15 mouse cellular contexts compared by ENCODE assay signal in genomic region chr12:7611272-7612092, GRCm38 (mm10).
DNase-seq lines count a peak whose midpoint lies in the region; ATAC-seq and TF ChIP-seq lines count a peak whose summit lies in the region.
"Had no signal": no experiment of that assay in that cellular context is flagged by ENCODE, and none has a peak within 500 bp of the region (broad histone marks: within the 10 kb centered on the region; RNA-seq: fewer than 3 reads in every experiment).

No protein-coding gene starts in this region.

- no peak overlapping the region for H3K4me3 ChIP-seq in neural tube, embryonic 11.5 days (ENCODE audit: low read depth, low read length)
- H3K4me3 ChIP-seq in stomach, embryonic 16.5 days (replicated peaks; ENCODE audit: low read length): no peak overlapping the region
- H3K4me3 ChIP-seq in lung, adult 2 months (replicated peaks; ENCODE audit: extremely low read depth, low read depth, low read length): no peak overlapping the region

- no peak for TF ChIP-seq POLR2A in lung, adult 2 months (IDR thresholded peaks at IDR 0.05; ENCODE audit: borderline replicate concordance, extremely low read depth, low read depth, low read length)

- no peak overlapping the region for H3K27ac ChIP-seq in neural tube, embryonic 11.5 days (ENCODE audit: low read depth, low read length)
- H3K27ac ChIP-seq in stomach, embryonic 16.5 days (ENCODE audit: low read length): no peak overlapping the region

- H3K36me3 ChIP-seq in neural tube, embryonic 11.5 days (ENCODE audit: control insufficient read depth, insufficient read depth, low read length): no peaks in the 10 kb centered on the region
- no peaks in the 10 kb centered on the region for H3K36me3 ChIP-seq in stomach, embryonic 16.5 days (ENCODE audit: control insufficient read depth, insufficient read depth, low read length)

- intact Hi-C loops in left cerebral cortex, postnatal 36 days (cut with DNase I): no loop called here

- 61% methylated on average over 3 of the region's 3 CpGs for WGBS in neural tube, embryonic 11.5 days
- 41% methylated on average over 3 of the region's 3 CpGs for WGBS in stomach, embryonic 16.5 days
- WGBS in lung, adult 2 months: 69% methylated on average over 3 of the region's 3 CpGs

- no peak overlapping the region for H3K9ac ChIP-seq in neural tube, embryonic 11.5 days (ENCODE audit: low read length)
- H3K9ac ChIP-seq in stomach, embryonic 16.5 days (ENCODE audit: low read length): no peak overlapping the region
- H3K9ac ChIP-seq: forebrain, postnatal 0 days; lung, embryonic 14.5 days had no signal

- no peak for TF ChIP-seq CTCF in lung, adult 2 months (IDR thresholded peaks at IDR 0.05; ENCODE audit: insufficient read depth, low read length)

- DNase-seq in embryo, embryonic 11 days: peak; percentile 1
- no peak for DNase-seq in embryo, embryonic 9.5 days (ENCODE audit: extremely low spot score)
- no peak for DNase-seq in neural tube, embryonic 11.5 days (ENCODE audit: low spot score)
- no peak for DNase-seq in neural tube, embryonic 10.5 days (ENCODE audit: extremely low spot score, low spot score)
- peak; percentile 6 for DNase-seq in mesoderm, embryonic 11.5 days (ENCODE audit: low read depth, low spot score)
- DNase-seq in lung, adult 2 months: no peak
- no peak for DNase-seq in left cerebral cortex, postnatal 36 days (ENCODE audit: low spot score in 2 of 2)
- DNase-seq: adrenal gland, postnatal 10 days; cerebellum, adult 9-10 months; forebrain, postnatal 0 days; gastrocnemius, postnatal 25 days; kidney, adult 2 months; lung, embryonic 14.5 days had no signal

- H3K4me2 ChIP-seq in neural tube, embryonic 11.5 days (ENCODE audit: low read depth): no peak overlapping the region
- H3K4me2 ChIP-seq in stomach, embryonic 16.5 days (ENCODE audit: low read depth, low read length): no peak overlapping the region
- H3K4me2 ChIP-seq: lung, embryonic 14.5 days had no signal

- peak; percentile 55; the same call in 1 of the 2 replicates for ATAC-seq in neural tube, embryonic 11.5 days (ENCODE audit: insufficient read depth, low FRiP score, low TSS enrichment)
- ATAC-seq in stomach, embryonic 16.5 days (ENCODE audit: insufficient read depth, low FRiP score): 0 out of 2 replicates have a peak, but pooled peaks have one; percentile 25
- ATAC-seq: forebrain, postnatal 0 days had no signal

- H3K9me3 ChIP-seq in neural tube, embryonic 11.5 days (ENCODE audit: control insufficient read depth, low read length): no peaks in the 10 kb centered on the region
- no peaks in the 10 kb centered on the region for H3K9me3 ChIP-seq in stomach, embryonic 16.5 days (replicated peaks; ENCODE audit: control insufficient read depth, low read length)

- H3K27me3 ChIP-seq in neural tube, embryonic 11.5 days (ENCODE audit: control insufficient read depth, insufficient read depth, low read length): no peaks in the 10 kb centered on the region
- no peaks in the 10 kb centered on the region for H3K27me3 ChIP-seq in stomach, embryonic 16.5 days (ENCODE audit: control insufficient read depth, insufficient read depth, low read length)
- H3K27me3 ChIP-seq: CH12.LX had no signal

- H3K4me1 ChIP-seq in neural tube, embryonic 11.5 days (ENCODE audit: control insufficient read depth, insufficient read depth, low read length): no peaks in the 10 kb centered on the region
- H3K4me1 ChIP-seq in stomach, embryonic 16.5 days (ENCODE audit: control insufficient read depth, insufficient read depth, low read length): no peaks in the 10 kb centered on the region
- no peaks in the 10 kb centered on the region for H3K4me1 ChIP-seq in lung, adult 2 months (ENCODE audit: control insufficient read depth, insufficient read depth, low read length)

Comparison
In these comparisons a context has a peak if more than half of its experiments do, and no peak if none do; other contexts are left out.
1. DNase-seq: peak in embryo, embryonic 11 days (single experiment) and mesoderm, embryonic 11.5 days (single experiment); none in embryo, embryonic 9.5 days (single experiment), neural tube, embryonic 11.5 days (single experiment), neural tube, embryonic 10.5 days (single experiment), lung, adult 2 months (single experiment) and left cerebral cortex, postnatal 36 days (0 of 2).